Mouse (Mus musculus): Measurements from ENCODE around the gene Gm10271.

DNA sequence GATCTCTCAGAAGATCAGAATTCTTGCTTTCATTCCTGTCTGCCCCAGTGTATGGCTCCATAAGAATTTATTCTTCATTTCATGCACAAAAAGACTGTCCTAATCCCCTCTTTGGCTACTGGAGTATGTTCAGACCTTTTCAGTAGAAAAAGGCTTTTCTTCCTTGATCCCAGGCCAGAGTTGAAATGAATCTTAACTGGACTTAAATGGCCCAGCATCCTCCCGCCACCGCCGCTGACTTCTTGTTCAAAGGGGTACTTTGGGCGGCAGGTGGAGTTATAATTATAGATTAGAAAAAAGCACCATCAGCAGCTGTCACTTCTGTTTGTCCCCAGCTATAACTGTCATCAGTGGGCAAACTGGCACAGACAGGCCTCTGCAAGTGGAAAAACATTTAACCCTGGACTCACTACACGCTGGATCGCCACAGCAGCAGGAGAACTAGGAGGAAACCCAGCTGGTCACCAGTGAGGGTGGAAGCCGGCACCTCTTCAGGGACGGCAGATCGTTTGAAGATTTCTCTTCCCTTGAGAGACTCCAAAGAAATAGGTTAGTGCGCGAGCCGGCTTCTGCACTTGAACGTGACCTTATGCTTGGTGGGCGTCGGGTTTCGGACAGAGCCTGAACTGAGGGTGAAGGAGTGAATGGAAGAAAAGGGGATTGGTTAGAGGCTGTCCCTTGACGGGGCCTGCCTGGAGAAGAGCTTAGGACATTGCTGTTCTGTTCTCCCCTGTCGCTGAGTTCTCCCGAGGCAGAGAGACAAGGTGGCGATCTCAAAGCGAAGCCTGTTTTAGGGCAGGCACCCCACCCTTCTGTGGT lies 14.1 kb upstream of the Gm10271 start, which contains the start of gene Best3:
- TF ChIP-seq POLR2A (IDR thresholded peaks at IDR 0.05; ENCODE audit: low read depth, low read length), result no peak
- TF ChIP-seq CTCF (IDR thresholded peaks at IDR 0.05; ENCODE audit: borderline replicate concordance, insufficient read depth, low read length), result no peak

Measured in embryonic fibroblast, embryonic 13.5 days (primary cell).